13 mouse cellular contexts compared by ENCODE assay signal in the genomic region with DNA sequence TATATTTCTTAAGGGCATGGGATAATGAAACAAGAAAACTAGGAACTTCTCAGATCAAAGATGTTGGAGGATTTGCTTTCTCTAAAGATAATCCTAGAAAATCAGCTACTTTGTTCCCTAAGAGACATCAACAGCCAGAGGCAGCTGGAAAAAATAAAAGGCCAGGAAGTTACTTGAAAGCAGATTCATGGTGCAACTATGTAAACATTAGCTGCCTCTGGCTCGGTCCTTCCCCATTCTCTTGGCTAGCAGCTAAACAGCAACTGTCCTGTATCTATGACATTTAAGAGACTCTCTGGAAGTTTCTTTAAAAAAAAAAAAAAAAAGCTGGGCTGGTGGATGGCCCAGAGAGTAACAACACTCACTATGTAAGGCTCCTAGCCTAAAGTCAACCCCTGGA. TPM values are rescaled to one million over a fixed set of nuclear protein-coding genes. Genes with fewer than 3 reads are reported as not detected.
DNase-seq lines count a peak whose midpoint lies in the region; ATAC-seq and TF ChIP-seq lines count a peak whose summit lies in the region.
"Had no signal": no experiment of that assay in that cellular context is flagged by ENCODE, and none has a peak within 500 bp of the region (broad histone marks: within the 10 kb centered on the region; RNA-seq: fewer than 3 reads in every experiment).

No protein-coding gene starts in this region.

- no peaks in the 10 kb centered on the region for H3K36me3 ChIP-seq in heart, embryonic 15.5 days
- no peaks in the 10 kb centered on the region for H3K36me3 ChIP-seq in liver, adult 2 months (ENCODE audit: control insufficient read depth, insufficient read depth, low read length)
- no peaks in the 10 kb centered on the region for H3K36me3 ChIP-seq in liver, postnatal 0 days (replicated peaks; ENCODE audit: insufficient read depth, low read length)
- H3K36me3 ChIP-seq in stomach, embryonic 14.5 days (ENCODE audit: control insufficient read depth, insufficient read depth, low read length): peaks cover 1% of the 10 kb centered on the region; the same call in 1 of the 2 replicates
- H3K36me3 ChIP-seq: liver, embryonic 13.5 days; neural tube, embryonic 12.5 days had no signal

- no peak for ATAC-seq in heart, embryonic 15.5 days (replicated peaks; ENCODE audit: insufficient number of reproducible peaks, insufficient read depth, low FRiP score, low read depth)
- ATAC-seq in liver, postnatal 0 days: no peak
- no peak for ATAC-seq in stomach, embryonic 14.5 days (ENCODE audit: insufficient number of reproducible peaks, insufficient read depth, low FRiP score, low read depth)
- ATAC-seq: inflammation-experienced regulatory T-cells, adult 6 months had no signal

- H3K4me3 ChIP-seq in heart, embryonic 15.5 days: no peak overlapping the region
- no peak overlapping the region for H3K4me3 ChIP-seq in liver, adult 2 months (ENCODE audit: insufficient read depth, low read depth, low read length)
- no peak overlapping the region for H3K4me3 ChIP-seq in liver, postnatal 0 days (ENCODE audit: low read depth, low read length)
- no peak overlapping the region for H3K4me3 ChIP-seq in stomach, embryonic 14.5 days (ENCODE audit: low read depth, low read length)
- H3K4me3 ChIP-seq: liver, embryonic 13.5 days; neural tube, embryonic 12.5 days had no signal

- H3K9ac ChIP-seq in heart, embryonic 15.5 days: no peak overlapping the region
- H3K9ac ChIP-seq in liver, adult 2 months (ENCODE audit: low read depth, low read length): no peak overlapping the region
- no peak overlapping the region for H3K9ac ChIP-seq in liver, postnatal 0 days (replicated peaks)
- no peak overlapping the region for H3K9ac ChIP-seq in stomach, embryonic 14.5 days (replicated peaks; ENCODE audit: low read depth, low read length)
- H3K9ac ChIP-seq: liver, embryonic 13.5 days; neural tube, embryonic 12.5 days had no signal

- TF ChIP-seq CTCF in liver, adult 2 months (IDR thresholded peaks at IDR 0.05; ENCODE audit: low read depth, low read length): no peak
- no peak for TF ChIP-seq CTCF in liver, postnatal 0 days (IDR thresholded peaks at IDR 0.05; ENCODE audit: low read depth)

- H3K4me1 ChIP-seq in heart, embryonic 15.5 days (replicated peaks): peaks cover 38% of the 10 kb centered on the region
- H3K4me1 ChIP-seq in liver, adult 2 months (ENCODE audit: control insufficient read depth, insufficient read depth, low read length): no peaks in the 10 kb centered on the region
- peaks cover 5% of the 10 kb centered on the region; the same call in 1 of the 2 replicates for H3K4me1 ChIP-seq in liver, postnatal 0 days (ENCODE audit: insufficient read depth)
- H3K4me1 ChIP-seq in stomach, embryonic 14.5 days (ENCODE audit: control insufficient read depth, insufficient read depth, low read length): peaks cover 19% of the 10 kb centered on the region

- no peak for TF ChIP-seq EP300 in liver, postnatal 0 days (IDR thresholded peaks at IDR 0.05; ENCODE audit: low read depth)

- H3K9me3 ChIP-seq in heart, embryonic 15.5 days (replicated peaks): no peaks in the 10 kb centered on the region
- no peaks in the 10 kb centered on the region for H3K9me3 ChIP-seq in liver, postnatal 0 days (ENCODE audit: low read length)
- no peaks in the 10 kb centered on the region for H3K9me3 ChIP-seq in stomach, embryonic 14.5 days (ENCODE audit: control insufficient read depth, low read depth, low read length)
- H3K9me3 ChIP-seq: liver, embryonic 13.5 days; neural tube, embryonic 12.5 days had no signal

- DNase-seq in heart, adult 11 months: no peak
- DNase-seq in liver, adult 2 months (ENCODE audit: extremely low read depth, low read depth, low spot score): peak; percentile 51
- no peak for DNase-seq in liver, postnatal 0 days
- DNase-seq in kidney, postnatal 36 days: peak; percentile 5 to 26
- DNase-seq in adrenal gland, adult 2 months: no peak
- no peak for DNase-seq in spleen, postnatal 14 days (ENCODE audit: low spot score in 2 of 2)
- DNase-seq: heart, postnatal 14 days; liver, embryonic 13.5 days had no signal

- peak overlapping the region; percentile 31; the same call in 1 of the 2 replicates for H3K27ac ChIP-seq in heart, embryonic 15.5 days
- no peak overlapping the region for H3K27ac ChIP-seq in liver, adult 2 months (replicated peaks; ENCODE audit: insufficient read depth, low read depth, low read length)
- no peak overlapping the region for H3K27ac ChIP-seq in liver, postnatal 0 days (ENCODE audit: low read depth)
- peak overlapping the region; percentile 49; the same call in 1 of the 2 replicates for H3K27ac ChIP-seq in stomach, embryonic 14.5 days (ENCODE audit: low read length)
- H3K27ac ChIP-seq: liver, embryonic 13.5 days; neural tube, embryonic 12.5 days had no signal

- WGBS in heart, embryonic 15.5 days: 21% methylated on average over 1 of the region's 1 CpGs
- 9% methylated on average over 1 of the region's 1 CpGs for WGBS in liver, adult 2 months
- WGBS in liver, postnatal 0 days (ENCODE audit: insufficient replicate concordance): 20% methylated on average over 1 of the region's 1 CpGs
- WGBS in stomach, embryonic 14.5 days: 6% methylated on average over 1 of the region's 1 CpGs

- H3K79me2 ChIP-seq in liver, adult 2 months (ENCODE audit: control insufficient read depth, insufficient read depth, low read length): no peaks in the 10 kb centered on the region

- H3K4me2 ChIP-seq in heart, embryonic 15.5 days: peak overlapping the region; percentile 7; the same call in 1 of the 2 replicates
- no peak overlapping the region for H3K4me2 ChIP-seq in liver, postnatal 0 days (ENCODE audit: low read depth, low read length)
- no peak overlapping the region for H3K4me2 ChIP-seq in stomach, embryonic 14.5 days (replicated peaks; ENCODE audit: low read depth, low read length)
- H3K4me2 ChIP-seq: liver, embryonic 13.5 days; midbrain, embryonic 11.5 days; neural tube, embryonic 12.5 days had no signal

- H3K27me3 ChIP-seq in heart, embryonic 15.5 days: peaks cover 20% of the 10 kb centered on the region
- H3K27me3 ChIP-seq in liver, adult 2 months (ENCODE audit: control insufficient read depth, insufficient read depth, low read length): peaks cover 6% of the 10 kb centered on the region; the same call in 1 of the 2 replicates
- H3K27me3 ChIP-seq in liver, postnatal 0 days (ENCODE audit: insufficient read depth, low read length): peaks cover 12% of the 10 kb centered on the region; the same call in 1 of the 2 replicates
- no peaks in the 10 kb centered on the region for H3K27me3 ChIP-seq in stomach, embryonic 14.5 days (ENCODE audit: control insufficient read depth, insufficient read depth, low read length)

- no peak for TF ChIP-seq POLR2A in liver, adult 2 months (IDR thresholded peaks at IDR 0.05; ENCODE audit: extremely low read depth, insufficient read depth, low read length)

RNA-seq across cellular contexts. Expression of a gene that starts 3.7 kb away (rescaled TPM):
- 75.1 and 88.2 TPM in 2 replicates for polyA plus RNA-seq in heart, embryonic 15.5 days (2015; fragmentation: Nextera tagmentation; extraction: Ambion mirVana)
- total RNA-seq in liver, adult 2 months (2014; rRNA removed): 0.65 and 1.0 TPM in 2 replicates
- polyA plus RNA-seq in liver, adult 2 months (2012; rRNA removed): 0.39 and 0.46 TPM in 2 replicates
- 1.2 and 1.7 TPM in 2 replicates for polyA plus RNA-seq in liver, postnatal 0 days (2015; fragmentation: Nextera tagmentation; extraction: Ambion mirVana)
- 29.5 and 31.5 TPM in 2 replicates for polyA plus RNA-seq in stomach, embryonic 14.5 days (2014; fragmentation: Nextera tagmentation; extraction: Ambion mirVana)
- total RNA-seq in adrenal gland, adult 2 months (2021): 10 to 100 TPM; 18.9 to 21.6 TPM
- 13.1 and 14.2 TPM in 2 replicates for polyA plus RNA-seq in adrenal gland, adult 2 months (2012; rRNA removed)

Comparison
In these comparisons a context has a peak if more than half of its experiments do, and no peak if none do; other contexts are left out.
1. DNase-seq: peak in liver, adult 2 months (single experiment) and kidney, postnatal 36 days (2 of 2); none in heart, adult 11 months (single experiment), liver, postnatal 0 days (single experiment), adrenal gland, adult 2 months (single experiment) and spleen, postnatal 14 days (0 of 2).
2. H3K27ac ChIP-seq: peak in heart, embryonic 15.5 days (single experiment) and stomach, embryonic 14.5 days (single experiment); none in liver, adult 2 months (single experiment) and liver, postnatal 0 days (single experiment).